ENCODE assay signal across 19 mouse cellular contexts in the genomic region with DNA sequence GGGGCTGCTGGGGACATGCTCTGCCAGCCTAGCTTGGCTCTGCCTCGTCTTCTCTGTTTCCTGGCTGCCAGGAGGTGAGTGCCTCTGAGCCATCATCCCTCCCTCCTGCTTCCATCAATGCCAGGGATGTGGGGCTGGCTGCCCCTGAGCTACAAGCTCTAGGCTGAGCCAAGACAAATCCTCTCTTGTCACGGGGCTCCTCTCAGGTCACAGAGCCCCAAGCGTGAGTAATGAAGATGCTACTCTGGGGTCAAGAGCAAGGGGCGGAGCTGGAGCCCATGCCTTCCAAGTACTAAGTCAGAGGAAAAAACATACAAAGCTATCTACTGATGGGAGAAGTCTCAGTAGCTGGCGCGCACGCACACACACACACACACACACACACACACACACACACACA. TPM values are rescaled to one million over a fixed set of nuclear protein-coding genes. Genes with fewer than 3 reads are reported as not detected.
"Had no signal": no experiment of that assay in that cellular context is flagged by ENCODE, and none has a peak within 500 bp of the region (broad histone marks: within the 10 kb centered on the region; RNA-seq: fewer than 3 reads in every experiment).

No protein-coding gene starts in this region.

- H3K9me3 ChIP-seq: lung, embryonic 15.5 days; megakaryocyte, embryonic 14.5 days; midbrain, embryonic 13.5 days; midbrain, embryonic 15.5 days; neural tube, embryonic 12.5 days had no signal

- H3K4me2 ChIP-seq: lung, embryonic 15.5 days; midbrain, embryonic 11.5 days; midbrain, embryonic 13.5 days; midbrain, embryonic 15.5 days; neural tube, embryonic 12.5 days had no signal

- H3K27ac ChIP-seq: lung, embryonic 15.5 days; macrophage; midbrain, embryonic 13.5 days; midbrain, embryonic 15.5 days; neural tube, embryonic 12.5 days had no signal

- H3K27me3 ChIP-seq: lung, embryonic 15.5 days; megakaryocyte, embryonic 14.5 days; midbrain, embryonic 13.5 days; midbrain, embryonic 15.5 days; neural tube, embryonic 12.5 days had no signal

- H3K9ac ChIP-seq: lung, embryonic 15.5 days; midbrain, embryonic 13.5 days; midbrain, embryonic 15.5 days; neural tube, embryonic 12.5 days had no signal

- ATAC-seq: lung, postnatal 0 days; midbrain, embryonic 13.5 days; midbrain, embryonic 15.5 days had no signal

- DNase-seq: lung, adult 2 months; lung, postnatal 14 days; lung, postnatal 36 days; right cerebral cortex, postnatal 14 days; spleen, adult 18-20 months; thymus, adult 18-20 months; thymus, postnatal 14 days; thymus, postnatal 36 days had no signal

- H3K4me3 ChIP-seq: lung, embryonic 15.5 days; megakaryocyte, embryonic 14.5 days; midbrain, embryonic 13.5 days; midbrain, embryonic 15.5 days; neural tube, embryonic 12.5 days had no signal

- H3K4me1 ChIP-seq: lung, embryonic 15.5 days; midbrain, embryonic 13.5 days; midbrain, embryonic 15.5 days; neural tube, embryonic 12.5 days had no signal

RNA-seq across cellular contexts. Expression of gene Rhd, which starts 38.7 kb away (rescaled TPM):
- total RNA-seq: monocyte, adult 5-6 weeks; neutrophil, adult 5-6 weeks had no signal
- polyA plus RNA-seq: macrophage; small intestine, adult 2 months had no signal
